Mouse (Mus musculus): Measurements from ENCODE around the gene Lsamp. TPM values are rescaled to one million over a fixed set of nuclear protein-coding genes. Genes with fewer than 3 reads are reported as not detected.

Gene Lsamp
- not detected for polyA plus RNA-seq (2021)

DNA sequence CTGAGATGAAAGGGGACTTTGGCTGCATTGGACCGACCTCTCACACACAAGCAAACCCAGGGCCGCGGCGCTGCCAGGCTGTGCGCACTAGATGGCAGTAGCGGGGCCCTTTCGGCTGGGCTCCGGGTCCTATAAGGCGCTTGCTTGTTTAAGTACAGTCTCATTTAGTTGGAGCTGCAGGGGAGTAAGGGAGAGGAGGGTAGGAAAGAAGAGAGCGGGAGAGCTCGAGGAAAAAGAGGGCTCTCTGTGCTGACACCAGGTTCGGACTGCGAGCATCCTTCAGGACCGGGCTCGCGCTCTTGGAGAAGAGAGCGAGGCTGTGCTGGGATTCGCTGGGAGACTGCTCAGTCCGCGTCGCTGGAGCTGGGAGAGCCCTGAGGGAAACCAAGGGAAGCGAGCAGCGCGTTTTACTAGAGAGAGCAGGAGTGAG is at the start of gene Lsamp:
Lsamp (plus strand) TSS at position 157 of the 430 bp plus-strand sequence.
- CTCF ChIA-PET, result no interaction called here
- ATAC-seq, result peak; percentile 80
- H3K27me3 ChIP-seq, result peaks cover 10% of the 10 kb centered on the region
- peak; percentile 54 for TF ChIP-seq CTCF (IDR thresholded peaks at IDR 0.05)
- POLR2A ChIA-PET, result no interaction called here
- DNase-seq (ENCODE audit: low read depth, low spot score), result no peak
- in situ Hi-C loops (cut with MboI; ENCODE audit: low pct_unique_long_range_greater_than_20kb), result no loop called here

DNA sequence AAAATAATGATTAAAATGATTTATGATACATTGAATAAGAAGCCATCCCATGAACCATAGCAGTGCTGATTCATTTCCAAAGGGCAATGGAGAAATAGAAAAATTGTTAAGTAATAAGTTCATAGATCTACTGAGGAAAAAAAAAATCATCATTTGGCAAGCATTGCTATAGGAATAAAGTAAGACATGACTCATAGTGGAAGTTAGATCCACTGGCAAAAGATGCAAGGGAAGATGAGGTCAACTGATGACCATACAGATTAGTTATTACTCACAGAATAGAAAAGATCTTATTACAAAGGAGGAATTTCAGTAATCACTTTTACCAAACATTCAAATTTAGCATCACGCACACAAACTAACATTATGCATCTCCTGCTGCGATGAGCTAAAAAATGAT is 26.5 kb upstream of the Lsamp start:
- in situ Hi-C loops (cut with MboI; ENCODE audit: low pct_unique_long_range_greater_than_20kb), result no loop called here
- ATAC-seq (no peak), DNase-seq (ENCODE audit: low read depth, low spot score) (no peak)
- H3K27me3 ChIP-seq, result no peaks in the 10 kb centered on the region
- no peak for TF ChIP-seq CTCF (IDR thresholded peaks at IDR 0.05)
- ChIA-PET CTCF (no interaction called here), POLR2A (no interaction called here)

DNA sequence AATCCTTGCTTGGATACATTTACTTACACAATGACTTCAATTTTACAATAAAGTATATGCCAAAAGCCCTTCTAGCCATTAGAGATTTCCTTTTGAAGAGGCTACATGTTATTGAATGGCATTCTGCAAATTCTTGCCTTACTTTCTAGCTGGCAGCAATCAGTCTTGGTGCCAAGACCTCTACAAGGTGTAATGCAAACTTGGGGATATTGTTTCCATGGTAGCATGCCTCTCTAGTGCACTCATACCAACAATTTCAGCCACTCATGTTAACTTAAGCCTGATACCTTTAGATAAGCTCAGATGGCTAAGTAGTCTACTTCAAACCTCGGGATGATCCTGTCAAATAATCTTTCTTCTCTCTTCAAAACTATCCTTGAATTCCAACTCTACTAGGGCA is 11.4 kb upstream of the Lsamp start:
- H3K27me3 ChIP-seq, result no peaks in the 10 kb centered on the region
- no peak for TF ChIP-seq CTCF (IDR thresholded peaks at IDR 0.05)
- ATAC-seq (no peak), DNase-seq (ENCODE audit: low read depth, low spot score) (no peak)
- CTCF ChIA-PET, result no interaction called here
- in situ Hi-C loops (cut with MboI; ENCODE audit: low pct_unique_long_range_greater_than_20kb), result no loop called here
- POLR2A ChIA-PET, result no interaction called here

DNA sequence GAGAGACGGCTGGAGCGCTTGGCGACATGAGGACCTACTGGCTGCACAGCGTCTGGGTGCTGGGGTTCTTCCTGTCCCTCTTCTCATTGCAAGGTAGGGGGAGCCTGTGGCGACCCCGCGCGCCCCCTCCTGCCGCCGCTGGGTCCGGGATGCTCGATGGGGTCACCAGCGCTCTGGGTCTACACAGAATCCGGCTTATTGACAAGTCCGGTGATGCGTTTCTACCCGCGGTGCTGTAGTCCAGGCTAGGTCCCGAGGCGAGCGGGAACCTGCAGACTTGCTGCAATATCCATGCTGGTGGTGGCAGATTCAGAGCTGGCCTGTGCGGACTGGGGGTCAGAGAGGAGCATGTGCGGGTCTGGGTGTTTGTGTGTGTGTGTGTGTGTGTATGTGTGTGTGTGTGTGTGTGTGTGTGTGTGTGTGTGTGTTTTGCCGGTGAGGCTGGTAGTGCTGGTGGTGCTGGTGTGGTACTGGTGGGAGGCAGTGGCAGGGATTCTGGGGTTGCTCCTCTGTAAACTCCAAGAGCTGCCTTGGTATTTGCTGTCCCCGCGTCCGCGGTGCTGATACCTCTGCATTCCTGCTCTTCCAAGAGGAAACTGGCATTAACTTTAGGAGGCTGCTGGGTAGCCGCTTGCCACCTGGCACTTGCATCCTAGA is 602 bp downstream of the Lsamp start:
- ATAC-seq, result no peak
- DNase-seq (ENCODE audit: low read depth, low spot score), result no peak
- H3K27me3 ChIP-seq, result peaks cover 10% of the 10 kb centered on the region
- no peak for TF ChIP-seq CTCF (IDR thresholded peaks at IDR 0.05)
- in situ Hi-C loops (cut with MboI; ENCODE audit: low pct_unique_long_range_greater_than_20kb), result no loop called here
- POLR2A ChIA-PET, result no interaction called here
- CTCF ChIA-PET, result no interaction called here

DNA sequence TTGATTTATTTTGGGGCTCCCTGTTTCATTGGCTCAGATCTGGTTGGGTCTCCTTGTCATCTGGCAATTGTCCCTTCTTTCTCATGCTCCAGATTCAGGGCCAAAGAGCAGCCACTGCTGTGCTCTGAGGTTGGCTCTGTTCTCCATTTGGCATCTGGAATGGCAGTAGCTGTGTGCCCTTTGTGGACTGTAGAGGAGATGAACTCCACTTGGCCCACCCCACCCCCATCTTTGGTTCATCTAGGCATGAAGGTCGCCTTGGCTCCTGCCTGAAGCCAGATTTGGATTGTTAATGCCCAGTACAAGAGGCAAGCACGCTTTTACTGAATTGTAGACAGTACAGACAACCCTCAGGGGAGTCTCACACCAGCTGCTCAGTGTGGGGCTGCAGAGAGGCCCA is 4.3 kb downstream of the Lsamp start:
- POLR2A ChIA-PET, result no interaction called here
- TF ChIP-seq CTCF (IDR thresholded peaks at IDR 0.05), result no peak

DNA sequence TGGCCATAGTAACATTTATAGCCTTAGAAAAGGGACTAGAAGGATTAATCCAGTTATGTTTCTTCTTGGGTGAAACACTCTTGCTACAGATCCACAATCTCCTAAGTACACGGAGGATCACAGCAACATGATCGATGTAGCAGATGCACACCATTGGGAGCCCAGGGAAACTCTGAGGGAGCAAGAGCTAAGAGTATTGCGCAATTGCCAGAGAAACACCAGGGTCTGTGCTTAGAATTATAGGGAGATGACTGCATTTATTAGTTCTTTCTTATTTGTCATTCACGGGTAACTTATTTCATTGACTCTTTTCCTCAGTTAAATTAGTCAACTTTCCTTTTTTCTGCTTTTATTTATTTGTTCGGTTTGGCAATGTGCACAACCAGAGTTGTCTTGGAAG is 10.7 kb downstream of the Lsamp start:
- H3K27me3 ChIP-seq, result no peaks in the 10 kb centered on the region
- in situ Hi-C loops (cut with MboI; ENCODE audit: low pct_unique_long_range_greater_than_20kb), result no loop called here
- TF ChIP-seq CTCF (IDR thresholded peaks at IDR 0.05), result no peak
- ATAC-seq, result no peak
- POLR2A ChIA-PET, result no interaction called here
- no peak for DNase-seq (ENCODE audit: low read depth, low spot score)
- CTCF ChIA-PET, result no interaction called here

More for the DNA sequence above, 4.3 kb downstream of the Lsamp start:
- peaks cover 10% of the 10 kb centered on the region for H3K27me3 ChIP-seq
- in situ Hi-C loops (cut with MboI; ENCODE audit: low pct_unique_long_range_greater_than_20kb), result no loop called here
- ATAC-seq (no peak), DNase-seq (ENCODE audit: low read depth, low spot score) (no peak)
- CTCF ChIA-PET, result interaction anchor here (1.0 to 1.1 kb wide), 2 partner anchors 26 to 40 kb away, joined by 3 read pairs; no protein-coding TSS in a partner anchor

DNA sequence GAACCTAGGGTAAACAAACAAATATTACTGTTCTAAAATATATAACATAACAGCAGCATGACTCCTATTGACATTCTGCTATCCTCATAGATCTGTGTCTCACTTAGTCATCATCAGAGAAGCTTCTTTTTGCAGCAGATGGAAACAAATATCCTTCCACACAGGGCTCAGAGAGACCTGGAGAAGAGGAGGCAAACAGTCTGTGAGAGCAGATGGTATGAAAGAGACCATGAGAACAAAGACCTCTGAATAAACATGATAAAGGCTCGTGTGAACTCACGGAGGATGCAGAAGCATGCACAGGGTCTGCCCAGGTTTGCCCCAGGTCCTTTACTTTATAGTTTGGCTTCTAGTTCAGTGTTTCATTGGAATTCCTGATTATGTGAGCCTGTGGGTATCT is 24.6 kb downstream of the Lsamp start:
- CTCF ChIA-PET, result no interaction called here

DNA sequence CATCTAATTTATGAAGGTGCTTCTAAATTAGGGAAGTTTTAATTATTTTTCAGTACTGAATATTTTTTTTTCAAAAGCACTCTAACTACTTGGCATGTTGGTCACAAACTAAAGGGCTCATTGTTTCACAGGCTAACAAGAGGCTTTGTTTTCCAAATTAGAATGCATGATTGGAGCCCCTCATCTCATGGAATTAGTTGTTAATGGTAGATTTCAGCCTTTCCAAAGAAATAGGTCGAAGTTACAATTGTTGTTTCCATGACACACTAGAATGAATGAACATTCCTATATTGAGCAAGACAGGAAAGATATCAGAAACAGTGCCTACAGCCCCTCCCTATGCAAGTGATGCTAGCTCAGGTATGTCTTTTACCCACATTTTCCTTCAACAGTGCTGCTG is 26.9 kb downstream of the Lsamp start:
- H3K27me3 ChIP-seq, result no peaks in the 10 kb centered on the region
- POLR2A ChIA-PET, result no interaction called here
- no peak for DNase-seq (ENCODE audit: low read depth, low spot score)
- in situ Hi-C loops (cut with MboI; ENCODE audit: low pct_unique_long_range_greater_than_20kb), result no loop called here
- TF ChIP-seq CTCF (IDR thresholded peaks at IDR 0.05), result no peak
- CTCF ChIA-PET, result no interaction called here
- no peak for ATAC-seq

More for the DNA sequence above, 24.6 kb downstream of the Lsamp start:
- DNase-seq (ENCODE audit: low read depth, low spot score) (no peak), ATAC-seq (no peak)
- TF ChIP-seq CTCF (IDR thresholded peaks at IDR 0.05), result no peak
- no peaks in the 10 kb centered on the region for H3K27me3 ChIP-seq
- in situ Hi-C loops (cut with MboI; ENCODE audit: low pct_unique_long_range_greater_than_20kb), result no loop called here
- POLR2A ChIA-PET, result no interaction called here

DNA sequence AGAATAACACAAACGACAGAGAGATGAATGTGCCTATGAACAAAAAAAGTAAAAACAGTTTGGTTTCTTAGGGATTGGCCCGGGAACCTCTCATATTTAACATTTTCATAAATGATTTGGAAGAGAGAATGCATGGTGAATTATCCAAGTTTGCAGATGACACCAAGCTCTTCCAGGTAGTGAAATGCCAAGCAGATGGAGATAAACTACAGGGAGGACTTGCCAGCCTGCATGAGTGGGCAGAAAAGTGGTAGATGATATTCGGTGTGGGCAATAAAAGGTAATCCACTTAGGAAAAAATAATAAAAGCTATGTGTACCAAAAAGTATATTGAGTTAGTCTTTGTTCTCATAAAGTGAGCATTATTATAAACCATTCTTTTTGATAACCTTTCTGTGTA is 38.5 kb downstream of the Lsamp start:
- no peaks in the 10 kb centered on the region for H3K27me3 ChIP-seq
- no peak for DNase-seq (ENCODE audit: low read depth, low spot score)
- in situ Hi-C loops (cut with MboI; ENCODE audit: low pct_unique_long_range_greater_than_20kb), result no loop called here
- ChIA-PET POLR2A (no interaction called here), CTCF (no interaction called here)
- TF ChIP-seq CTCF (IDR thresholded peaks at IDR 0.05), result no peak
- no peak for ATAC-seq

DNA sequence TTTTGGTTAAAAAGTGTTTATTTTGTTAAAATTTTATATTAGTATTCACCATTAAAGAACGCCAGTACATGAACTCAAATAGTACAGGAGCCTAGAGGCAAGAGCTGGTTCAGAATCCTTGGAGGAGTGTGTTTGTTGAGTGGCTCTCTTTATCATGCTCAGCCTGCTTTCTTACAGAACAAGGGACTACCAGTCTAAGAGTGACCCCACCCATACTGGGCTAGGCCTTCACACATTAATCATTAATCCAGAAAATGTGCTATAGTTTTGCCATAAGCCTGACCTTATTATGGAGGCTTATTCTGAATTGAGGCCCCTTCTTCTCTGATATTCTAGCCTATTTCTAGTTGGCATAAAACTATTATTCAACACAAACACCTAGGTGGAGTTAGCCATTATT is 52.6 kb downstream of the Lsamp start:
- in situ Hi-C loops (cut with MboI; ENCODE audit: low pct_unique_long_range_greater_than_20kb), result no loop called here
- no peak for TF ChIP-seq CTCF (IDR thresholded peaks at IDR 0.05)
- DNase-seq (ENCODE audit: low read depth, low spot score) (no peak), ATAC-seq (no peak)
- no peaks in the 10 kb centered on the region for H3K27me3 ChIP-seq
- ChIA-PET POLR2A (no interaction called here), CTCF (no interaction called here)

DNA sequence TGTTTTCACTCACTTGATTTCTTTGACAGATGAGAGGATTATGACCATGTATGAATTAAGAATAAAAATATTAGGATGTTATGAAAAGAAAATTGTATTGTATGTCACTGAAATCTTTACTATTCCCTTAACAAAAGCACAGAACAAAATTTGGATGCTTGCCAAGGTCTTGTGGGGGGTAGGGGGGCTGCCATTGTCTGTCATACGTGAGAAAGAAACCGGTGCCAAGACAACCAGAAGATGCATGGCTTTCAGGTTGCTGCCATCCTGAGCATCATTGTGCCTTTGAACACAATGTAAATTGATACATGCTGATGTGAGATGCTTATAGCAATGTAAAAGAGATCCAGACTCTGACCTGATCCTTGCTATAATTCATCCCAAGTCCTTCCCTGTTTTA is 75.4 kb downstream of the Lsamp start:
- no peak for DNase-seq (ENCODE audit: low read depth, low spot score)
- ChIA-PET POLR2A (no interaction called here), CTCF (no interaction called here)
- no peaks in the 10 kb centered on the region for H3K27me3 ChIP-seq
- in situ Hi-C loops (cut with MboI; ENCODE audit: low pct_unique_long_range_greater_than_20kb), result no loop called here
- no peak for TF ChIP-seq CTCF (IDR thresholded peaks at IDR 0.05)
- ATAC-seq, result no peak

DNA sequence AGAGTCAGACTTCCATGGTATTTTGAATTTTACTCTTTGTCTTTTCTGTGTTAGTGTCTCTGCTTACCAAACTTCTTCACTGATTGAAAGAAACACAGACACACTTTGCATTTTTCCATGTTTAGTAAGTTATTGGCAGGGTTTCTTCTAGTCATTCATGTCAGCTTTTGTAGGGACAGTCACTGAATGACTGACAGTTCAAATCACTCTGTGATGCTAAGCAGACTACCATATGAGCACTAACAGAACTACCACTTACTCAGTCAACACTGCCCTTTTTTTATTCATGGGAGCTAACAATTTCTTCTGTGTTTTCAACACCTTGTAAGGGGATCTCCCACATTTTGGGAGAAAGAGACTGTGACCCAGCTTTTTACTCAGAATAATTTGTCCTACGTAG is 75.8 kb downstream of the Lsamp start:
- in situ Hi-C loops (cut with MboI; ENCODE audit: low pct_unique_long_range_greater_than_20kb), result no loop called here
- ATAC-seq (no peak), DNase-seq (ENCODE audit: low read depth, low spot score) (no peak)
- no peak for TF ChIP-seq CTCF (IDR thresholded peaks at IDR 0.05)
- no peaks in the 10 kb centered on the region for H3K27me3 ChIP-seq
- ChIA-PET POLR2A (no interaction called here), CTCF (no interaction called here)

Measured in Patski (cell line).